17 mouse cellular contexts compared by ENCODE assay signal in the genomic region with DNA sequence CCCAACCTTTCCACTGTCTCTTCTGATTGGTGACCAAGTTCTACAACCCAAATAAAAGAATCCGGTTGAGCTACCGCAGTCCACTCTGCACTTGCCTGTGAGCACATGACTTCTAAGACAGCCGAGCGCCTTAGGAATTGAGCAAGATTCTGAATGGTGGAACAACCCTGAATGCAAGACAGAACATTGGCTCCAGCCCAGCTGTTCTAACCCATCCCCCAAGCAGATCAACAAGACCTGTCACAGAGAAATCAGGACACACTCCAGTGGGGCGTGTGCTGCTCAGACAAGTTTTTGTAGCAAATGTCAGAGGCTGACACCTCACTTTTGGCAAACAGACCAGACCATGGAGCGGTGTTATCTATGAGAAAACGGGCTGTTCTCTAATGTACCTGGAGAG. TPM values are rescaled to one million over a fixed set of nuclear protein-coding genes. Genes with fewer than 3 reads are reported as not detected.
A peak's percentile ranks its signal among the peaks of the same experiment; 100 is the strongest.
DNase-seq lines count a peak whose midpoint lies in the region; TF ChIP-seq lines count a peak whose summit lies in the region.
"Had no signal": no experiment of that assay in that cellular context is flagged by ENCODE, and none has a peak within 500 bp of the region (broad histone marks: within the 10 kb centered on the region; RNA-seq: fewer than 3 reads in every experiment).

No protein-coding gene starts in this region.

- no peak overlapping the region for H3K4me3 ChIP-seq in layer of hippocampus, adult 2 months
- H3K4me3 ChIP-seq: erythroblast, embryonic 14.5 days; heart, adult 2 months; intestine, embryonic 15.5 days had no signal

- TF ChIP-seq CTCF in layer of hippocampus, adult 2 months (conservative IDR thresholded peaks at IDR 0.05), result no peak

- 0 out of 2 replicates have a peak overlapping the region, but pooled peaks have one; percentile 11 for H3K27ac ChIP-seq in layer of hippocampus, adult 2 months
- H3K27ac ChIP-seq: heart, adult 2 months; intestine, embryonic 15.5 days had no signal

- DNase-seq in cerebellum, postnatal 10 days, result peak; percentile 54 to 57
- DNase-seq in cerebellum, postnatal 25 days, result no peak
- DNase-seq in layer of hippocampus, adult 2 months (ENCODE audit: low spot score in 2 of 2), result no peak
- no peak for DNase-seq in layer of hippocampus, postnatal 36 days
- peak; percentile 1 to 12 for DNase-seq in urinary bladder, postnatal 36 days (ENCODE audit: low spot score in 2 of 2)
- no peak for DNase-seq in urinary bladder, postnatal 25 days (ENCODE audit: low spot score)
- DNase-seq in adrenal gland, postnatal 25 days, result no peak
- DNase-seq in layer of hippocampus, adult 9-11 months, result no peak
- DNase-seq: cerebellum, adult 8-10 months; heart, adult 2 months; kidney, postnatal 10 days; thymus, adult 2 months had no signal

RNA-seq across cellular contexts. Expression of a gene that starts 43.2 kb away (rescaled TPM):
- total RNA-seq in layer of hippocampus, adult 2 months (2021), result 10 to 100 TPM; 40.4 to 46.2 TPM
- 10 to 100 TPM; 41.0 to 45.7 TPM for total RNA-seq in layer of hippocampus, postnatal 36 days (2021)
- total RNA-seq in adrenal gland, postnatal 25 days (2021), result not detected in 2 replicates
- total RNA-seq: CH12.LX; gastrocnemius, adult 18-20 months; heart, adult 2 months; neutrophil, adult 5-6 weeks had no signal

Comparison
In these comparisons a context has a peak if more than half of its experiments do, and no peak if none do; other contexts are left out.
1. DNase-seq: peak in cerebellum, postnatal 10 days (2 of 2) and urinary bladder, postnatal 36 days (2 of 2); none in cerebellum, postnatal 25 days (0 of 2), layer of hippocampus, adult 2 months (0 of 2), layer of hippocampus, postnatal 36 days (0 of 2), urinary bladder, postnatal 25 days (single experiment), adrenal gland, postnatal 25 days (single experiment) and layer of hippocampus, adult 9-11 months (single experiment).
2. RNA of a gene that starts 43.2 kb away (total RNA-seq): 40.4 to 46.2 TPM in layer of hippocampus, adult 2 months and 41.0 to 45.7 TPM in layer of hippocampus, postnatal 36 days; not detected in adrenal gland, postnatal 25 days; every median in the first group is over 10 times any median in the second.